Mouse (Mus musculus): Measurements from ENCODE around the gene Nfkbib. TPM values are rescaled to one million over a fixed set of nuclear protein-coding genes. Genes with fewer than 3 reads are reported as not detected.

Nfkbib gene
- total RNA-seq, 2 experiments from 2014 or later, result 13.3 to 19.5 TPM

- no peak for ATAC-seq (ENCODE audit: poor library complexity, severe bottlenecking)
Observed at GRCm38 (mm10) chr7:28720753-28721537, 46.4 kb downstream of the Nfkbib start.

- no peak for ATAC-seq (ENCODE audit: poor library complexity, severe bottlenecking)
Observed at GRCm38 (mm10) chr7:28719650-28720049, 47.7 kb downstream of the Nfkbib start.

GRCm38 (mm10) chr7:28719159-28719558, 48.2 kb downstream of the Nfkbib start:
- no peak for ATAC-seq (ENCODE audit: poor library complexity, severe bottlenecking)

GRCm38 (mm10) chr7:28717726-28718125, 49.6 kb downstream of the Nfkbib start:
- ATAC-seq (ENCODE audit: poor library complexity, severe bottlenecking), result no peak

GRCm38 (mm10) chr7:28716590-28717281, 50.6 kb downstream of the Nfkbib start, which contains the start of gene Fbxo17:
Gene Fbxo17 (plus strand): TSS chr7:28716804.
- peak; percentile 89 for ATAC-seq (ENCODE audit: poor library complexity, severe bottlenecking)

- ATAC-seq (ENCODE audit: poor library complexity, severe bottlenecking), result no peak
Observed at GRCm38 (mm10) chr7:28715598-28715997, 51.7 kb downstream of the Nfkbib start.

- ATAC-seq (ENCODE audit: poor library complexity, severe bottlenecking), result no peak
Observed at GRCm38 (mm10) chr7:28714667-28715066, 52.6 kb downstream of the Nfkbib start.

- ATAC-seq (ENCODE audit: poor library complexity, severe bottlenecking), result no peak
Observed at GRCm38 (mm10) chr7:28710962-28711361, 56.4 kb downstream of the Nfkbib start.

GRCm38 (mm10) chr7:28709454-28709853, 57.9 kb downstream of the Nfkbib start:
- ATAC-seq (ENCODE audit: poor library complexity, severe bottlenecking), result peak; percentile 90

Other genes with a start within 250 kb of the Nfkbib start
- gene Ifnl3, start 244.7 kb downstream of the Nfkbib start, total RNA-seq (2015), result not detected in 2 replicates
- gene Ifnl3, start 244.7 kb downstream of the Nfkbib start, total RNA-seq (2017), result not detected in 2 replicates
- not detected in 2 replicates for gene Sycn, start 226.6 kb downstream of the Nfkbib start, total RNA-seq (2015)
- gene Sycn, start 226.6 kb downstream of the Nfkbib start, total RNA-seq (2017), result not detected in 2 replicates
- 1.4 and 2.2 TPM in 2 replicates for gene Nccrp1, start 220.3 kb downstream of the Nfkbib start, total RNA-seq (2015)
- 0.26 TPM in 1 of 2 replicates, not detected in the other for gene Nccrp1, start 220.3 kb downstream of the Nfkbib start, total RNA-seq (2017)
- 30.2 and 35.4 TPM in 2 replicates for gene Samd4b, start 169.4 kb downstream of the Nfkbib start, total RNA-seq (2015)
- 6.1 and 7.1 TPM in 2 replicates for gene Samd4b, start 169.4 kb downstream of the Nfkbib start, total RNA-seq (2017)
- 10.0 and 12.8 TPM in 2 replicates for gene Pak4, start 169.3 kb downstream of the Nfkbib start, total RNA-seq (2015)
- gene Pak4, start 169.3 kb downstream of the Nfkbib start, total RNA-seq (2017), result 9.9 and 11.7 TPM in 2 replicates
- not detected in 2 replicates for gene Acp7, start 136.2 kb downstream of the Nfkbib start, total RNA-seq (2015)
- gene Acp7, start 136.2 kb downstream of the Nfkbib start, total RNA-seq (2017), result not detected in 2 replicates
- gene Fbxo27, start 74.7 kb downstream of the Nfkbib start, total RNA-seq (2015), result 0.58 and 0.93 TPM in 2 replicates
- 0.08 and 0.70 TPM in 2 replicates for gene Fbxo27, start 74.7 kb downstream of the Nfkbib start, total RNA-seq (2017)
- gene Fbxo17, start 50.7 kb downstream of the Nfkbib start, total RNA-seq (2015), result 1.1 and 1.2 TPM in 2 replicates
- gene Fbxo17, start 50.7 kb downstream of the Nfkbib start, total RNA-seq (2017), result 0.26 and 0.77 TPM in 2 replicates
- 67.6 and 79.2 TPM in 2 replicates for gene Mrps12, start 25.7 kb downstream of the Nfkbib start, total RNA-seq (2015)
- 29.1 and 32.0 TPM in 2 replicates for gene Mrps12, start 25.7 kb downstream of the Nfkbib start, total RNA-seq (2017)
- gene Sars2, start 25.5 kb downstream of the Nfkbib start, total RNA-seq (2015), result 4.8 and 4.9 TPM in 2 replicates
- 5.6 and 6.9 TPM in 2 replicates for gene Sars2, start 25.5 kb downstream of the Nfkbib start, total RNA-seq (2017)
- not detected in 2 replicates for gene Ccer2, start 11.3 kb downstream of the Nfkbib start, total RNA-seq (2015)
- gene Ccer2, start 11.3 kb downstream of the Nfkbib start, total RNA-seq (2017), result not detected in 2 replicates
- gene Sirt2, start 777 bp downstream of the Nfkbib start, total RNA-seq (2015), result 70.0 and 73.0 TPM in 2 replicates
- gene Sirt2, start 777 bp downstream of the Nfkbib start, total RNA-seq (2017), result 28.0 and 36.7 TPM in 2 replicates
- gene Rinl, start 21.5 kb upstream of the Nfkbib start, total RNA-seq (2015), result 64.9 and 68.8 TPM in 2 replicates
- 62.6 and 71.5 TPM in 2 replicates for gene Rinl, start 21.5 kb upstream of the Nfkbib start, total RNA-seq (2017)
- gene Hnrnpl, start 41.0 kb upstream of the Nfkbib start, total RNA-seq (2015), result 275 and 307 TPM in 2 replicates
- 187 and 291 TPM in 2 replicates for gene Hnrnpl, start 41.0 kb upstream of the Nfkbib start, total RNA-seq (2017)
- 119 TPM in 2 replicates for gene Ech1, start 57.7 kb upstream of the Nfkbib start, total RNA-seq (2015)
- 78.8 and 82.8 TPM in 2 replicates for gene Ech1, start 57.7 kb upstream of the Nfkbib start, total RNA-seq (2017)
- 3.1 and 13.4 TPM in 2 replicates for gene Lgals4, start 66.3 kb upstream of the Nfkbib start, total RNA-seq (2015)
- 5.2 and 5.9 TPM in 2 replicates for gene Lgals4, start 66.3 kb upstream of the Nfkbib start, total RNA-seq (2017)
- not detected in 2 replicates for gene Lgals7, start 96.3 kb upstream of the Nfkbib start, total RNA-seq (2015)
- not detected in 2 replicates for gene Lgals7, start 96.3 kb upstream of the Nfkbib start, total RNA-seq (2017)
- not detected in 2 replicates for gene Capn12, start 113.9 kb upstream of the Nfkbib start, total RNA-seq (2015)
- gene Capn12, start 113.9 kb upstream of the Nfkbib start, total RNA-seq (2017), result not detected in 2 replicates
- 82.5 and 87.8 TPM in 2 replicates for gene Actn4, start 194.8 kb upstream of the Nfkbib start, total RNA-seq (2015)
- 44.7 and 55.1 TPM in 2 replicates for gene Actn4, start 194.8 kb upstream of the Nfkbib start, total RNA-seq (2017)
- gene Eif3k, start 214.4 kb upstream of the Nfkbib start, total RNA-seq (2015), result 216 and 241 TPM in 2 replicates
- gene Eif3k, start 214.4 kb upstream of the Nfkbib start, total RNA-seq (2017), result 340 and 348 TPM in 2 replicates
- 53.8 and 54.4 TPM in 2 replicates for gene Map4k1, start 214.5 kb upstream of the Nfkbib start, total RNA-seq (2015)
- 44.2 and 60.4 TPM in 2 replicates for gene Map4k1, start 214.5 kb upstream of the Nfkbib start, total RNA-seq (2017)